Mouse (Mus musculus): ENCODE measurements around the gene Rftn1. TPM values are rescaled to one million over a fixed set of nuclear protein-coding genes. Genes with fewer than 3 reads are reported as not detected.

The Rftn1 gene
- polyA plus RNA-seq, 1 experiment from 2014 or later: 9.0 TPM

DNA sequence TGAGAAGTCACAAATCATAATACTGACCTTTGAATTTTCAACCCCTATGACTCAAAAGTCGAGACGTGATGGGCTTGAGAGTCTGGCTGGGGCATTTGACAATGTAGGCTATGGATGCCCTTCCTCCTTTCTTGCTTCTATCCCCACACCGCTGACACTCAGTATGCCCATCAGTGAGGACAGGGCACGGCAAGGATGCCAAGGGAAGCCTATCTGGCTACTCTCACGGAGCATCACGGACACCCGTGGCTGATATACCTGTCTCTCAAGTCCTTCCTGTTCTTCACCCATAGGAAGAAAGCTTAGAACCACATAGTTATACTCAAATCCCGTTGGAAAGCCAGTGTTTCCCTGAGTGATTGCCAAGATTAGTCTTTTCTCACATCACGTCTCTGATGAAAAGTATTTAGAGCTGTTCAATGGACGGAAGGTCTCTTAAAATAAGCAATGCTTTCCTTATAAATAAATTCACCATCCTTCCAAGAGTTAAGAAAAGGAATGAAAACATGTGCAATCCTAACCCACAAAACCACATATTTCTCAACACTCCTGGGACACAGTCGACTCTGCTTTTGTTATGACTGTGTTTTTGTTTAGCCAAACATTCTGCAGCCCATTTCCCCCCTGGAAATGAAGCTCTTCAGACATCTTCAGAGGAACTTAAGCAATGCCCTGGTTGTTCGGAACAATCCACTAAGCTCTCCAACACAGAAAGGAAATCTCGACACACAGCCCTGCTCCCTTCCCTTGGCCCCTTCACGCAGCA is 79.6 kb downstream of the Rftn1 start:
- H3K4me3 ChIP-seq (ENCODE audit: low read length): no peak overlapping the region
- no peak overlapping the region for H3K4me2 ChIP-seq (ENCODE audit: low read depth, low read length)
- H3K9me3 ChIP-seq (ENCODE audit: control insufficient read depth, low read length): no peaks in the 10 kb centered on the region
- H3K27me3 ChIP-seq (replicated peaks; ENCODE audit: control insufficient read depth, insufficient read depth, low read length): no peaks in the 10 kb centered on the region
- no peak for ATAC-seq
- H3K4me1 ChIP-seq (ENCODE audit: control insufficient read depth, insufficient read depth, low read length): no peaks in the 10 kb centered on the region
- no peak overlapping the region for H3K9ac ChIP-seq (ENCODE audit: low read depth, low read length)
- WGBS: 67% methylated on average over 14 of the region's 14 CpGs
- H3K36me3 ChIP-seq (ENCODE audit: control insufficient read depth, insufficient read depth, low read length): no peaks in the 10 kb centered on the region
- H3K27ac ChIP-seq (ENCODE audit: low read length): no peak overlapping the region

GRCm38 (mm10) chr17:50106811-50107210 is 83.7 kb downstream of the Rftn1 start:
- Histone ChIP-seq H3K4me1 (ENCODE audit: control insufficient read depth, insufficient read depth, low read length) (no peaks in the 10 kb centered on the region), H3K36me3 (ENCODE audit: control insufficient read depth, insufficient read depth, low read length) (no peaks in the 10 kb centered on the region), H3K27me3 (replicated peaks; ENCODE audit: control insufficient read depth, insufficient read depth, low read length) (no peaks in the 10 kb centered on the region), H3K9ac (ENCODE audit: low read depth, low read length) (no peak overlapping the region), H3K9me3 (ENCODE audit: control insufficient read depth, low read length) (no peaks in the 10 kb centered on the region), H3K27ac (ENCODE audit: low read length) (no peak overlapping the region), H3K4me3 (ENCODE audit: low read length) (no peak overlapping the region), H3K4me2 (ENCODE audit: low read depth, low read length) (no peak overlapping the region)
- no peak for ATAC-seq
- 95% methylated on average over 10 of the region's 10 CpGs for WGBS

- Histone ChIP-seq H3K27ac (ENCODE audit: low read length) (no peak overlapping the region), H3K4me2 (ENCODE audit: low read depth, low read length) (no peak overlapping the region), H3K4me1 (ENCODE audit: control insufficient read depth, insufficient read depth, low read length) (no peaks in the 10 kb centered on the region), H3K9ac (ENCODE audit: low read depth, low read length) (no peak overlapping the region), H3K9me3 (ENCODE audit: control insufficient read depth, low read length) (no peaks in the 10 kb centered on the region), H3K27me3 (replicated peaks; ENCODE audit: control insufficient read depth, insufficient read depth, low read length) (no peaks in the 10 kb centered on the region), H3K4me3 (ENCODE audit: low read length) (no peak overlapping the region), H3K36me3 (ENCODE audit: control insufficient read depth, insufficient read depth, low read length) (no peaks in the 10 kb centered on the region)
- ATAC-seq: no peak
- WGBS: 82% methylated on average over 3 of the region's 3 CpGs
These were observed 86.3 kb downstream of the Rftn1 start for GRCm38 (mm10) chr17:50104131-50104530.

DNA sequence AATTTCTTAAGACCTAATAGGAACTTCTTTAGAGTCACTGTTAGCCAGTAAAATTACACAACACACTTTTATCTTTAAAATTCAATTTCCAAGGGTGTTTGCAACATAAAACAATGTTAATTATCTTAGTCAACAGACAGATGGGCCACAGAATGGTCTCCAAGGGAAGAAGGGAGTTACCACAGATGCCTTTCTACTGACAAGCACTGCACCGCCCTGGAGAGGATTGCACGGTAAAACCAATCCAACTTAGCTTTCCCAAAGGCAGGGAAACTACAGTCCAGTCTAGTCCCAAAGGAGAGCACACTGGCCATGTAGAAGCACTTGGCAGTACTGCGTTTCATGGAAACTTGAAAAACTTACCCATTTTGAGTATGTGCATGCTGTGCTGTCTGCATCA is 89.1 kb downstream of the Rftn1 start:
- 93% methylated on average over 3 of the region's 3 CpGs for WGBS
- no peak for ATAC-seq
- Histone ChIP-seq H3K9ac (ENCODE audit: low read depth, low read length) (no peak overlapping the region), H3K4me2 (ENCODE audit: low read depth, low read length) (no peak overlapping the region), H3K36me3 (ENCODE audit: control insufficient read depth, insufficient read depth, low read length) (no peaks in the 10 kb centered on the region), H3K9me3 (ENCODE audit: control insufficient read depth, low read length) (no peaks in the 10 kb centered on the region), H3K4me1 (ENCODE audit: control insufficient read depth, insufficient read depth, low read length) (no peaks in the 10 kb centered on the region), H3K4me3 (ENCODE audit: low read length) (no peak overlapping the region), H3K27me3 (replicated peaks; ENCODE audit: control insufficient read depth, insufficient read depth, low read length) (no peaks in the 10 kb centered on the region), H3K27ac (ENCODE audit: low read length) (no peak overlapping the region)

DNA sequence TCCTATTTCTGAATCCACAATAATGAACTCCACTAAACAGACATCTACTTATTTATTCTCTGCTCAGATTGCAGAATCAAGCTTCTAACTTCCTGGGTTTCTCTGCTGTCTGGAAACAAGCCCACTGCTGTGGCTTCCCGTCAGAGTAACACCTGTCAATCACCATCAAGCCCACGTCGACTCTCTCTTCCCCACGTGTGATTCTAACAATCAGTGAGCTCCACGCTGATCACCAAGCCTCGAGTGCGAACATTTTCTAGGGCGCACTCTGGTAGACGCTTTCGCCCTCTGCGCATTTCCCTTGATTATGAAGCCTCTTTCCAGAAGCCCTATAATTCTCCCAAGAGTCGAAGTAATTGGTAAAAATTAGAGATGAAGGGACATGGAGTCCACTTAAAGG is 90.4 kb downstream of the Rftn1 start:
- no peaks in the 10 kb centered on the region for H3K27me3 ChIP-seq (replicated peaks; ENCODE audit: control insufficient read depth, insufficient read depth, low read length)
- H3K9me3 ChIP-seq (ENCODE audit: control insufficient read depth, low read length): no peaks in the 10 kb centered on the region
- no peaks in the 10 kb centered on the region for H3K4me1 ChIP-seq (ENCODE audit: control insufficient read depth, insufficient read depth, low read length)
- 72% methylated on average over 12 of the region's 12 CpGs for WGBS
- no peak overlapping the region for H3K9ac ChIP-seq (ENCODE audit: low read depth, low read length)
- H3K4me3 ChIP-seq (ENCODE audit: low read length): no peak overlapping the region
- no peaks in the 10 kb centered on the region for H3K36me3 ChIP-seq (ENCODE audit: control insufficient read depth, insufficient read depth, low read length)
- ATAC-seq: no peak
- H3K27ac ChIP-seq (ENCODE audit: low read length): no peak overlapping the region
- no peak overlapping the region for H3K4me2 ChIP-seq (ENCODE audit: low read depth, low read length)

DNA sequence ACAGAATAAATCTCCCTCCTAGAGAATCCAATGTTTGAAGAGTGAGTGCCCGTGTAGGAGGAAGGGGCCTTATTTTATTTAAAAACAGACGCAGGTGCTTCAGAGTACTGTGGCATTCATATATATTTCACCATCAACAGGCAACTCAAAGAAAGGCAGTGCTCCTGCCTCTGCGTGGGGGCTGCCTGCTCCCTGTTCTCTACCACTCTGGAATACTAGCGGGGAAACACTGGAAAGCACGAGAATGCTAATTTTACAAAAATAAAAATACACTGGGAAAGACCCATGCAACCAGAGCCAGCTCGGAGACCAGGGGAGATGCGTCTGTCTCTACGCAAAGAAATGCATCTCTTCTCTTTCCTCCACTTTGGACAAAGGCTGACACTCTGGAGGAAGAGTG is 91.1 kb downstream of the Rftn1 start:
- Histone ChIP-seq H3K27ac (ENCODE audit: low read length) (no peak overlapping the region), H3K4me2 (ENCODE audit: low read depth, low read length) (no peak overlapping the region), H3K4me3 (ENCODE audit: low read length) (no peak overlapping the region), H3K4me1 (ENCODE audit: control insufficient read depth, insufficient read depth, low read length) (no peaks in the 10 kb centered on the region), H3K36me3 (ENCODE audit: control insufficient read depth, insufficient read depth, low read length) (no peaks in the 10 kb centered on the region), H3K9me3 (ENCODE audit: control insufficient read depth, low read length) (no peaks in the 10 kb centered on the region), H3K27me3 (replicated peaks; ENCODE audit: control insufficient read depth, insufficient read depth, low read length) (no peaks in the 10 kb centered on the region), H3K9ac (ENCODE audit: low read depth, low read length) (no peak overlapping the region)
- 62% methylated on average over 8 of the region's 8 CpGs for WGBS
- ATAC-seq: no peak

- H3K9me3 ChIP-seq (ENCODE audit: control insufficient read depth, low read length): no peaks in the 10 kb centered on the region
- H3K27me3 ChIP-seq (replicated peaks; ENCODE audit: control insufficient read depth, insufficient read depth, low read length): no peaks in the 10 kb centered on the region
- no peak overlapping the region for H3K9ac ChIP-seq (ENCODE audit: low read depth, low read length)
- H3K4me1 ChIP-seq (ENCODE audit: control insufficient read depth, insufficient read depth, low read length): no peaks in the 10 kb centered on the region
- H3K36me3 ChIP-seq (ENCODE audit: control insufficient read depth, insufficient read depth, low read length): no peaks in the 10 kb centered on the region
- H3K4me2 ChIP-seq (ENCODE audit: low read depth, low read length): no peak overlapping the region
- no peak overlapping the region for H3K4me3 ChIP-seq (ENCODE audit: low read length)
- ATAC-seq: no peak
- 89% methylated on average over 6 of the region's 6 CpGs for WGBS
- no peak overlapping the region for H3K27ac ChIP-seq (ENCODE audit: low read length)
These were observed 92.2 kb downstream of the Rftn1 start for GRCm38 (mm10) chr17:50098297-50098696.

DNA sequence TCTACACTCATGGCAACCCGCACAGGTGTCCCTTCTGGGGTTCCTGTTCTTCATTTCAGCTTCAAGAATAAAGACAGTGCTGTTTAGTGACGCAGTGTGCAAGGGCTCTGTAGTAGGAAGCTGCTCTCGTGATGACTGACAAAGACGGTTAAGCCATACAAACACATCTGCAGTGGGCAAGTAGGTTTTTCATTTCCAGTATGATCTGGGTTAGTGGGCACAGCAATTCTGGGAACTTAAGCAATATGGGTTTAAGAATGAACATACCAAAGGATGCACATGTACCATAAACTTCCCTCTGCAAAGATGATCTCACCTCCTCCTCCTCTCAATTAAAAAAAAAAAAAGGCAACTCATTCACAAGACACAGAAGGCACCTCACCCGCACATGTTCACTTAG is 92.6 kb downstream of the Rftn1 start:
- Histone ChIP-seq H3K4me3 (ENCODE audit: low read length) (no peak overlapping the region), H3K9ac (ENCODE audit: low read depth, low read length) (no peak overlapping the region), H3K36me3 (ENCODE audit: control insufficient read depth, insufficient read depth, low read length) (no peaks in the 10 kb centered on the region), H3K9me3 (ENCODE audit: control insufficient read depth, low read length) (no peaks in the 10 kb centered on the region), H3K27ac (ENCODE audit: low read length) (no peak overlapping the region), H3K4me2 (ENCODE audit: low read depth, low read length) (no peak overlapping the region), H3K4me1 (ENCODE audit: control insufficient read depth, insufficient read depth, low read length) (no peaks in the 10 kb centered on the region), H3K27me3 (replicated peaks; ENCODE audit: control insufficient read depth, insufficient read depth, low read length) (no peaks in the 10 kb centered on the region)
- WGBS: 83% methylated on average over 5 of the region's 5 CpGs
- ATAC-seq: no peak

DNA sequence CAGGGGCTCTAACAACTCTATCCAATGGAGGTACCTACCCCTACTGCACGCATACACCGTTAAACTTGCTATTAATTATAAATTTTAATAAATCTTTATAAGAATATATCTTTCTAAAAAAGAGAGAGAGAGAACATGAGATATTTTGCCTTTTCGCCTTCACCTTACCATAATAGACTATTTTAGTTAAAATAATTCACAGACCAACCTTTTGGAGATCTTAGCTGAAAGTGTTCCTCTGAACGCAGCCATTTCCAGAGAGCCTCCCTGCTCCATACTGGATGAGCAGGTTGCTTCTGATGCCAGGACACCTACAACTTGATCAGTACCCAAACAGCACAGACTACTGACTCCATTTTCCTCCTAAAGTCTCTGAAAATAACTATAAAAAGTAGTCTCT is 94.2 kb downstream of the Rftn1 start:
- 95% methylated on average over 4 of the region's 4 CpGs for WGBS
- Histone ChIP-seq H3K4me1 (ENCODE audit: control insufficient read depth, insufficient read depth, low read length) (no peaks in the 10 kb centered on the region), H3K36me3 (ENCODE audit: control insufficient read depth, insufficient read depth, low read length) (no peaks in the 10 kb centered on the region), H3K4me2 (ENCODE audit: low read depth, low read length) (no peak overlapping the region), H3K9ac (ENCODE audit: low read depth, low read length) (no peak overlapping the region), H3K27ac (ENCODE audit: low read length) (no peak overlapping the region), H3K27me3 (replicated peaks; ENCODE audit: control insufficient read depth, insufficient read depth, low read length) (no peaks in the 10 kb centered on the region), H3K9me3 (ENCODE audit: control insufficient read depth, low read length) (no peaks in the 10 kb centered on the region), H3K4me3 (ENCODE audit: low read length) (no peak overlapping the region)
- no peak for ATAC-seq

- Histone ChIP-seq H3K27me3 (replicated peaks; ENCODE audit: control insufficient read depth, insufficient read depth, low read length) (no peaks in the 10 kb centered on the region), H3K9me3 (ENCODE audit: control insufficient read depth, low read length) (no peaks in the 10 kb centered on the region), H3K4me2 (ENCODE audit: low read depth, low read length) (no peak overlapping the region), H3K4me1 (ENCODE audit: control insufficient read depth, insufficient read depth, low read length) (no peaks in the 10 kb centered on the region), H3K9ac (ENCODE audit: low read depth, low read length) (no peak overlapping the region), H3K27ac (ENCODE audit: low read length) (no peak overlapping the region), H3K4me3 (ENCODE audit: low read length) (no peak overlapping the region), H3K36me3 (ENCODE audit: control insufficient read depth, insufficient read depth, low read length) (no peaks in the 10 kb centered on the region)
- no peak for ATAC-seq
These were observed 95.9 kb downstream of the Rftn1 start for GRCm38 (mm10) chr17:50094596-50094995.
